Mouse (Mus musculus) heart, adult 2 months (tissue): ENCODE data around the gene Tmem189.

Experiments
- CTCF ChIP-seq: fragments of 200-600 bp; IDR thresholded peaks from 2 replicates; pipeline ENCODE4 v1.8.1; 2022; ENCODE audit warnings: antibody characterized with exemption, mild to moderate bottlenecking, moderate library complexity
- EP300 ChIP-seq: fragments of 200-500 bp; IDR thresholded peaks from 2 replicates; pipeline ENCODE4 v1.6.1; 2011; ENCODE audit warnings: low read depth, low read length, control low read depth; ENCODE audit not compliant: insufficient read depth
- POLR2A ChIP-seq: fragments of 200-500 bp; IDR thresholded peaks from 2 replicates; pipeline ENCODE4 v1.6.1; 2011; ENCODE audit warnings: mild to moderate bottlenecking, low read depth, low read length, control low read depth; ENCODE audit not compliant: insufficient read depth

GRCm38 (mm10) chr2:167688126-167688497 is 1.5 kb downstream of the Tmem189 start:
- TF ChIP-seq CTCF (no peak), POLR2A (no peak), EP300 (no peak)
